Mouse (Mus musculus) lung, embryonic 14.5 days (tissue): Measurements from ENCODE around the gene Gm11032. TPM values are rescaled to one million over a fixed set of nuclear protein-coding genes. Genes with fewer than 3 reads are reported as not detected.
"Not testable (repeated sequence)": the region's sequence is repeated elsewhere in the genome, so short reads cannot be mapped to it uniquely, and the experiment has no call there.

ENCODE experiments used
- ATAC-seq: fragments of 200-750 bp; cut with Nextera tagmentation; 2 replicates; pipeline ENCODE4 v1.8.0; 2017; ENCODE audit warnings: mild to moderate bottlenecking, moderate TSS enrichment, moderate library complexity; ENCODE audit not compliant: insufficient read depth
- DNase-seq: peaks from one replicate; pipeline ENCODE4 v3.0.0-alpha.2; 2015
- H3K27ac ChIP-seq: fragments of 300-500 bp; sonication (generic); 2 replicates; pipeline ENCODE4 v1.5.1; 2014; ENCODE audit warnings: low read depth, mild to moderate bottlenecking, moderate library complexity
- H3K27me3 ChIP-seq: fragments of 300-500 bp; sonication (generic); 2 replicates; pipeline ENCODE4 v1.6.1; 2014; ENCODE audit warnings: low read length, control low read depth; ENCODE audit not compliant: insufficient read depth
- H3K36me3 ChIP-seq: fragments of 300-500 bp; sonication (generic); 2 replicates; pipeline ENCODE4 v1.6.1; 2014; ENCODE audit warnings: control low read depth; ENCODE audit not compliant: insufficient read depth
- H3K4me1 ChIP-seq: fragments of 300-500 bp; sonication (generic); 2 replicates; pipeline ENCODE4 v1.6.1; 2014; ENCODE audit warnings: antibody characterized with exemption, control low read depth; ENCODE audit not compliant: insufficient read depth
- H3K4me2 ChIP-seq: fragments of 300-500 bp; sonication (generic); 2 replicates; pipeline ENCODE4 v1.6.1; 2014; ENCODE audit warnings: mild to moderate bottlenecking
- H3K4me3 ChIP-seq: fragments of 300-500 bp; sonication (generic); 2 replicates; pipeline ENCODE4 v1.5.1; 2014; ENCODE audit warnings: low read depth, low read length
- H3K9ac ChIP-seq: fragments of 300-500 bp; sonication (generic); 2 replicates; pipeline ENCODE4 v1.6.1; 2014
- H3K9me3 ChIP-seq: fragments of 300-500 bp; sonication (generic); 2 replicates; pipeline ENCODE4 v1.6.1; 2016; ENCODE audit warnings: low read depth, low read length, control low read depth
- CTCF ChIP-seq: IDR thresholded peaks from 2 replicates; pipeline ENCODE4 v1.5.1; 2016; ENCODE audit warnings: antibody characterized with exemption, low read depth
- WGBS: fragments of 180-500 bp; shearing (Covaris S2); extraction: QIAGEN DNeasy Blood & Tissue Kit; methylation state at CpG from one replicate; pipeline ENCODE4 v1.1.7; 2014; 5-methylcytosine and 5-hydroxymethylcytosine counted together
- polyA plus RNA-seq: library from polyadenylated mRNA; unstranded; fragments of >200 nt; fragmentation: Nextera tagmentation; extraction: Ambion mirVana; gene quantifications from 2 replicates; pipeline ENCODE4 v1.2.1, GENCODE M21; 2014

Gene Gm11032
- polyA plus RNA-seq, result not detected in 2 replicates

DNA sequence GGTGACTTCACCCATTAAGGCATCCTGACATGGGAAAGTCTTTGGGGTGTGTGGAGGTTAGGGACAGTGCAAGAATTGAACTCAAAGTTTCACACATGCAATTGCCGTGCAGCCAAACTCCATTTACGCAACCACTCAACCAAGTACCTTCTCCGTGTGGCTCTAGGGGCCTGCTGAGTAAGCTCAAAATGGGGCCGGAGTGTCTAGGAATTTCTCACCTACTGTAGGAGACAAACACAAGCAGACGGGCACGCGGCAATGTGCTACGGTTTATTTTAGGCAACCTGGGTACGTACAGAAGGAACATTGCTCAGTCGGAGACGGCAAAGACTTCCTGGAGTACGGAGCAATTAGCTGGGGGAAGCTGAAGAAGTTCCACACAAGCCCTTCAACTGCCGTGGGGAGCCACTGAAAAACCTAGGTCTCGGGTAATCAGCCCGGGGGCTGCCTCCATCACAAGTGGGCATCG lies at the start of gene Gm11032:
Gm11032 (plus strand) TSS at position 51 of the 469 bp plus-strand sequence.
- no peak within 1 kb of the TSS; the same call in 1 of the 2 replicates for H3K4me2 ChIP-seq
- H3K27ac ChIP-seq, result no peak within 1 kb of the TSS; the same call in 1 of the 2 replicates
- H3K36me3 ChIP-seq, result no peaks in the 10 kb centered on the region
- DNase-seq (no peak), ATAC-seq (no peak)
- H3K27me3 ChIP-seq, result no peaks in the 10 kb centered on the region
- no peak for TF ChIP-seq CTCF
- no peaks in the 10 kb centered on the region for H3K9me3 ChIP-seq
- 56% methylated on average over 16 of the region's 16 CpGs for WGBS
- no peak within 1 kb of the TSS for H3K9ac ChIP-seq
- H3K4me3 ChIP-seq, result no peak within 1 kb of the TSS
- H3K4me1 ChIP-seq, result no peaks in the 10 kb centered on the region

DNA sequence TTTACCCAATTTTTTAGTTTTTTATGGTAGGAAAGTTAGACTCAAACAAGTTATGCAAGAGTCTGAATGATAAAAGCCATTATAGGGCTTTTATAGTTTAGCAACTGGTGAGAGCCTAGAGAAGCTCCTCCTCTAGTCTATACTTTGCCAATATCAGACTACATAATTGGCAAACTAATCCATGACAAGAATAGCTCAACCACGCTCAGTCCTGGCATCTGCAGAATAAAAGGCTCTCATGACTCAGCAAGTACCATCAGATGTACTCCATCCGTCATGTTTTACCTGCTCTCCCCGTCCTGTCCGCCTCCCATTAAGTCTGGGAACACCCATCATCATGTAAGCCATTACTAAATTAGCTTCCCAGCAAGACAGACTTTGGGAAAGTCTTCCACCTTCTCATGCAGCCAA lies 48.4 kb upstream of the Gm11032 start:
- H3K4me3 ChIP-seq, result no peak overlapping the region
- no peak for ATAC-seq
- H3K9me3 ChIP-seq, result no peaks in the 10 kb centered on the region
- H3K27ac ChIP-seq, result no peak overlapping the region
- TF ChIP-seq CTCF, result no peak
- H3K36me3 ChIP-seq, result no peaks in the 10 kb centered on the region
- no peaks in the 10 kb centered on the region for H3K27me3 ChIP-seq
- H3K9ac ChIP-seq, result no peak overlapping the region
- DNase-seq, result no peak
- WGBS, result 76% methylated on average over 4 of the region's 4 CpGs
- no peak overlapping the region for H3K4me2 ChIP-seq
- no peaks in the 10 kb centered on the region for H3K4me1 ChIP-seq

DNA sequence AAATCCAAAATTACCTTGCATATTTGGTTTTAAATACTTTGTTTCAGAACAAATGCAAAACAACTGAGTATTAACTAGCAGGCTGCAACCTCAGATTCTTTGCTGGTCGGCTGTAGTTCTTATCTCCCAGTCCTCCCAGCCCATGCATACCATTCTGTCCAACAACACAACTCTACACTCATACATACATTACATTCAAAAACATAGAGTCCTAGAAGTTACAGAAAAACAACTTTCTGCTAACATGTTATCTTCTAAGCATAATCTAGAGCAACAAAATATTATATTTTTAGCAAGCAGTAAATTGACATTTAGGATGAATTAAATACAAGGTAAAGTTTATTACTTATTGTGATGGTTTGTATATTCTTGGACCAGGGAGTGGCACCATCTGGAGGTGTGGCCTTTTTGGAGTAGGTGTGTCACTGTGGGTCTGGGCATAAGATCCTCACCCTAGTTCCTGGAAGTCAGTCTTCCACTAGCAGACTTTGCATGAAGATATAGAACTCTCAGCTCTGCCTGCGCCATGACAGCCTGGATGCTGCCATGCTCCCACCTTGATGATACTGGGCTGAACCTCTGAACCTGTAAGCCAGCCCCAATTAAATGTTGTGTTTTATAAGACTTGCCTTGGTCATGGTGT lies 43.7 kb upstream of the Gm11032 start:
- WGBS, result 76% methylated on average over 2 of the region's 2 CpGs

DNA sequence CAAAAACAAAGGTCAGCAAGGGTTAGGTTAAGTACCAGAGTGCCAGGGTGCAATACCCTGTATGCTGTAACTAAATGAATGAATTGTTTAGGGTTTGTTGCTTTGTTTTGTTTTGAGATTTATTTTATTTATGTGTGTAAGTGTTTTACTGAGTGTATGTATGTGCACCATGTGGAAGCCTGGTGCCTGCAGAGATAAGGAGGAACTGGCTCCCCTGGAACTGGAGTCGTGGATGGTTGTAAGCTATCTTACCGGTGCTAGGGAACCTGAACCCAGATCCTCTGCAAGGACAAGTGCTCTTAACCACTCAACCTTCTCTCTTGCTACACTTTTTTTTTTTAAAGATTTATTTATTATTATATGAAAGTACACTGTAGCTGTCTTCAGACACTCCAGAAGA lies 42.8 kb upstream of the Gm11032 start:
- Histone ChIP-seq H3K36me3 (no peaks in the 10 kb centered on the region), H3K4me3 (no peak overlapping the region), H3K4me1 (no peaks in the 10 kb centered on the region), H3K27ac (no peak overlapping the region), H3K27me3 (no peaks in the 10 kb centered on the region), H3K9ac (no peak overlapping the region), H3K9me3 (no peaks in the 10 kb centered on the region), H3K4me2 (no peak overlapping the region)
- DNase-seq (no peak), ATAC-seq (no peak)
- 89% methylated on average over 2 of the region's 2 CpGs for WGBS
- no peak for TF ChIP-seq CTCF

More for the DNA sequence above, 43.7 kb upstream of the Gm11032 start:
- not testable (repeated sequence) for DNase-seq, H3K36me3 ChIP-seq, H3K27ac ChIP-seq, H3K4me2 ChIP-seq, H3K9ac ChIP-seq, H3K4me3 ChIP-seq, ATAC-seq, H3K27me3 ChIP-seq, H3K4me1 ChIP-seq, H3K9me3 ChIP-seq

DNA sequence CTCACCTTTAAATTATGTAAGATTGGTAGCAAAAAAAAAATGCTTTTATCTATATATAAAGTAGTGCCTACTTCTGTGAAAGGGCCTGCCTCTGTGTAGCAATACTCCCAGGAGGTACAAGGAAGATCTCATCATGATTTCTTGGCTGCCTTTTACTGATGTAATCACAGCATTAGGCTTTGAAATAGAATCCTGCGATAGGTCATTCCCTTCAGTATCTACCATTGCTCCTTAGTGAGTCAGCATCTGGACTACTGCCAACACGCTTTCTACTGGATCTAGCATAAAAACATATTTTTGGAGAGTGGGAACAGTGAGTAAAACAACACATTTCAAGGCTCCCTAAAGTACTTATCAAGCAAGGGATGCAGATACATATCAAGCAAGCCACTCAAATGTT lies 41.2 kb upstream of the Gm11032 start:
- H3K4me3 ChIP-seq, result no peak overlapping the region
- 46% methylated on average over 2 of the region's 2 CpGs for WGBS

DNA sequence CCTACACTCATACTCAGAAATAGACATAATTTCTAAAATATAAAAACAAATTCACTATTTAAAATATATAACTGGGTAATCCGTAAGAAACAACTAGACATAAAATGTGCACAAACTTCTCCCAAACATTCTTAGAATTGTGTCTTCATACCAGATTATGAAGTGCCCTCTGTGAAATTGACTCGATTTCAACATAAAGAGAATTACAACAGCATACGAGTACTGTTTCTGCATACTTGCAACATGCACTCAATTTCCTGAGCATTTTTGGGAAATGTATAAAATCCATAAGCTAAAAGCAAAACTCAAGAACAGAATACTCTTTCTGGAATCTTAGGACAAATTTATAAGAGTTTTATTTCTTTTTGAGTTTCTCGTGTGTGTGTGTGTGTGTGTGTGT lies 28.1 kb upstream of the Gm11032 start:
- TF ChIP-seq CTCF, result no peak
- Histone ChIP-seq H3K36me3 (no peaks in the 10 kb centered on the region), H3K4me1 (no peaks in the 10 kb centered on the region), H3K9me3 (no peaks in the 10 kb centered on the region), H3K4me3 (no peak overlapping the region), H3K27me3 (no peaks in the 10 kb centered on the region), H3K27ac (no peak overlapping the region), H3K9ac (no peak overlapping the region), H3K4me2 (no peak overlapping the region)
- no peak for ATAC-seq
- WGBS, result 84% methylated on average over 4 of the region's 4 CpGs
- DNase-seq, result no peak

More for the DNA sequence above, 41.2 kb upstream of the Gm11032 start:
- no peak overlapping the region for H3K4me2 ChIP-seq
- no peak overlapping the region for H3K27ac ChIP-seq
- no peaks in the 10 kb centered on the region for H3K27me3 ChIP-seq
- no peak for TF ChIP-seq CTCF
- H3K36me3 ChIP-seq, result no peaks in the 10 kb centered on the region
- H3K9ac ChIP-seq, result no peak overlapping the region
- H3K9me3 ChIP-seq, result no peaks in the 10 kb centered on the region
- no peaks in the 10 kb centered on the region for H3K4me1 ChIP-seq
- DNase-seq (peak; percentile 87), ATAC-seq (peak; percentile 49; the same call in 1 of the 2 replicates)

DNA sequence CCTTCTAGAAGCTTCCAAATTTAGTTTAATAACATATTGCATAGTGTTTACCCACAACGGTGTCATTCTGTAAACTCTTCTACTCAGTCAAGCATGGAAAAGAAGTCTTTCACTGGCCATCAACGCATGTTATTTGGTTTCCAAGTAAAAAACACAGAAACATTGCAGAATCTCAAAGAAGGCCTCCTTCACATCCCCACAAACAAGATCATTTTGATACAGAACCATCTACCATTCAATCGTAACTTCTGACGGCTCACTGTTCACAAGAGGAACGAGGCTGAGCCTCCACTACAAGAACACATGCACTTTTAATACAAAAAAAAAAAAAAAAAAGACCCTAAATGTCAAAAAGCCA lies 26.4 kb upstream of the Gm11032 start:
- H3K4me2 ChIP-seq, result peak overlapping the region; percentile 74
- no peaks in the 10 kb centered on the region for H3K27me3 ChIP-seq
- no peak overlapping the region for H3K27ac ChIP-seq
- peak overlapping the region; percentile 96 for H3K9ac ChIP-seq
- ATAC-seq, result no peak
- H3K9me3 ChIP-seq, result no peaks in the 10 kb centered on the region
- DNase-seq, result no peak
- H3K4me1 ChIP-seq, result no peaks in the 10 kb centered on the region
- no peaks in the 10 kb centered on the region for H3K36me3 ChIP-seq
- H3K4me3 ChIP-seq, result peak overlapping the region; percentile 97
- WGBS, result 22% methylated on average over 5 of the region's 5 CpGs
- no peak for TF ChIP-seq CTCF
